ENCODE assay signal across 11 mouse cellular contexts in genomic region chr12:15852781-15853180, GRCm38 (mm10). TPM values are rescaled to one million over a fixed set of nuclear protein-coding genes. Genes with fewer than 3 reads are reported as not detected.
DNase-seq lines count a peak whose midpoint lies in the region; ATAC-seq and TF ChIP-seq lines count a peak whose summit lies in the region.
"Had no signal": no experiment of that assay in that cellular context is flagged by ENCODE, and none has a peak within 500 bp of the region (broad histone marks: within the 10 kb centered on the region; RNA-seq: fewer than 3 reads in every experiment).

No protein-coding gene starts in this region.

- H3K9ac ChIP-seq in hindbrain, embryonic 11.5 days (ENCODE audit: low read depth, low read length), result no peak overlapping the region

- no peaks in the 10 kb centered on the region for H3K27me3 ChIP-seq in hindbrain, embryonic 11.5 days (ENCODE audit: control insufficient read depth, insufficient read depth, low read length)

- no peaks in the 10 kb centered on the region; the same call in 1 of the 2 replicates for H3K4me1 ChIP-seq in hindbrain, embryonic 11.5 days (replicated peaks; ENCODE audit: control insufficient read depth, insufficient read depth, low read length)

- H3K9me3 ChIP-seq in hindbrain, embryonic 11.5 days (ENCODE audit: control insufficient read depth, low read length), result no peaks in the 10 kb centered on the region

- no peaks in the 10 kb centered on the region for H3K36me3 ChIP-seq in hindbrain, embryonic 11.5 days (ENCODE audit: control insufficient read depth, insufficient read depth, low read length)

- no peak overlapping the region for H3K27ac ChIP-seq in left cerebral cortex, adult 2 months
- H3K27ac ChIP-seq in hindbrain, embryonic 11.5 days (ENCODE audit: low read depth, low read length), result no peak overlapping the region
- H3K27ac ChIP-seq: gastrocnemius, adult 2 months had no signal

- intact Hi-C loops in left cerebral cortex, adult 2 months (cut with DNase I), result no loop called here
- intact Hi-C loops in left cerebral cortex, postnatal 4 days (cut with DNase I), result no loop called here

- peak; percentile 26 for DNase-seq in adrenal gland, postnatal 10 days
- no peak for DNase-seq in adrenal gland, postnatal 36 days
- peak; percentile 36 to 43 for DNase-seq in left cerebral cortex, adult 2 months (ENCODE audit: extremely low spot score in 1 of 2, low spot score in 2 of 2)
- no peak for DNase-seq in left cerebral cortex, postnatal 4 days
- DNase-seq in frontal cortex, postnatal 14 days (ENCODE audit: low spot score in 2 of 2), result peak; percentile 20 to 22
- DNase-seq in right cerebral cortex, postnatal 25 days, result peak; percentile 55
- DNase-seq in ovary, postnatal 10 days (ENCODE audit: low spot score), result no peak
- no peak for DNase-seq in hindbrain, embryonic 11.5 days (ENCODE audit: low spot score)
- DNase-seq: cerebellum, postnatal 36 days; gastrocnemius, adult 2 months had no signal

- no peak for ATAC-seq in hindbrain, embryonic 11.5 days (ENCODE audit: low FRiP score)
- ATAC-seq: hindbrain, embryonic 16.5 days had no signal

- no peak for TF ChIP-seq CTCF in left cerebral cortex, adult 2 months (IDR thresholded peaks at IDR 0.05)

- 47% methylated on average over 4 of the region's 4 CpGs for WGBS in hindbrain, embryonic 11.5 days

- H3K4me2 ChIP-seq in hindbrain, embryonic 11.5 days (replicated peaks; ENCODE audit: low read depth, low read length), result no peak overlapping the region

- H3K4me3 ChIP-seq in left cerebral cortex, adult 2 months, result no peak overlapping the region
- H3K4me3 ChIP-seq in hindbrain, embryonic 11.5 days (ENCODE audit: low read depth, low read length), result no peak overlapping the region
- H3K4me3 ChIP-seq: gastrocnemius, adult 2 months had no signal

RNA-seq across cellular contexts. Expression of gene Trib2, which starts 36.1 kb away (rescaled TPM):
- total RNA-seq in adrenal gland, postnatal 10 days (2021), result 10 to 100 TPM; 24.8 to 25.1 TPM
- total RNA-seq in adrenal gland, postnatal 36 days (2021), result 10 to 100 TPM; 12.4 to 21.2 TPM
- 10 to 100 TPM; 43.0 to 49.3 TPM for total RNA-seq in left cerebral cortex, adult 2 months (2021)
- total RNA-seq in left cerebral cortex, postnatal 4 days (2021), result 10 to 100 TPM; 74.7 to 82.2 TPM
- polyA plus RNA-seq in hindbrain, embryonic 11.5 days (2014; fragmentation: Nextera tagmentation; extraction: Ambion mirVana), result 63.3 and 71.3 TPM in 2 replicates

Comparison
In these comparisons a context has a peak if more than half of its experiments do, and no peak if none do; other contexts are left out.
1. DNase-seq: peak in adrenal gland, postnatal 10 days (single experiment), left cerebral cortex, adult 2 months (2 of 2), frontal cortex, postnatal 14 days (2 of 2) and right cerebral cortex, postnatal 25 days (single experiment); none in adrenal gland, postnatal 36 days (0 of 2), left cerebral cortex, postnatal 4 days (single experiment), ovary, postnatal 10 days (single experiment) and hindbrain, embryonic 11.5 days (single experiment).